Mouse (Mus musculus) lung, adult 2 months (tissue): ENCODE results near the gene Lgi4.

Experiments
- CTCF ChIP-seq: fragments of 200-500 bp; IDR thresholded peaks from 2 replicates; pipeline ENCODE4 v1.5.1; 2011; ENCODE audit warnings: mild to moderate bottlenecking, low read length, control low read depth; ENCODE audit not compliant: insufficient read depth
- POLR2A ChIP-seq: fragments of 200-500 bp; IDR thresholded peaks from 2 replicates; pipeline ENCODE4 v1.6.1; 2011; ENCODE audit warnings: low read depth, mild to moderate bottlenecking, control low read depth, low read length, borderline replicate concordance; ENCODE audit errors: extremely low read depth

- TF ChIP-seq CTCF (no peak), POLR2A (no peak)
Measured at GRCm38 (mm10) chr7:31079670-31080069, 20.5 kb downstream of the Lgi4 start.
